Mouse (Mus musculus) megakaryocyte-erythroid progenitor cell, adult 5-6 weeks (primary cell): ENCODE measurements around the gene F2. TPM values are rescaled to one million over a fixed set of nuclear protein-coding genes. Genes with fewer than 3 reads are reported as not detected.
"Not testable (repeated sequence)": the region's sequence is repeated elsewhere in the genome, so short reads cannot be mapped to it uniquely, and the experiment has no call there.

ENCODE experiments used
- ATAC-seq: replicated peaks from 2 replicates; pipeline ENCODE4 v1.8.0; 2016; ENCODE audit warnings: mild to moderate bottlenecking, inconsistent platforms; ENCODE audit not compliant: severe bottlenecking, poor library complexity, low FRiP score, low TSS enrichment
- total RNA-seq, 2 experiments: library from RNA; stranded (forward) in 1 of 2; stranded (reverse) in 1 of 2; fragments of 200-1000, 215-1000 nt in 1 of 2; fragments of >200 nt in 1 of 2; fragmentation: Nextera tagmentation in 1 of 2; gene quantifications; 2 replicates each; pipeline ENCODE4 v1.2.3; 2014 to 2017

Gene F2
- total RNA-seq, 2 experiments from 2014 or later: 0.83 TPM; not detected in 1

DNA sequence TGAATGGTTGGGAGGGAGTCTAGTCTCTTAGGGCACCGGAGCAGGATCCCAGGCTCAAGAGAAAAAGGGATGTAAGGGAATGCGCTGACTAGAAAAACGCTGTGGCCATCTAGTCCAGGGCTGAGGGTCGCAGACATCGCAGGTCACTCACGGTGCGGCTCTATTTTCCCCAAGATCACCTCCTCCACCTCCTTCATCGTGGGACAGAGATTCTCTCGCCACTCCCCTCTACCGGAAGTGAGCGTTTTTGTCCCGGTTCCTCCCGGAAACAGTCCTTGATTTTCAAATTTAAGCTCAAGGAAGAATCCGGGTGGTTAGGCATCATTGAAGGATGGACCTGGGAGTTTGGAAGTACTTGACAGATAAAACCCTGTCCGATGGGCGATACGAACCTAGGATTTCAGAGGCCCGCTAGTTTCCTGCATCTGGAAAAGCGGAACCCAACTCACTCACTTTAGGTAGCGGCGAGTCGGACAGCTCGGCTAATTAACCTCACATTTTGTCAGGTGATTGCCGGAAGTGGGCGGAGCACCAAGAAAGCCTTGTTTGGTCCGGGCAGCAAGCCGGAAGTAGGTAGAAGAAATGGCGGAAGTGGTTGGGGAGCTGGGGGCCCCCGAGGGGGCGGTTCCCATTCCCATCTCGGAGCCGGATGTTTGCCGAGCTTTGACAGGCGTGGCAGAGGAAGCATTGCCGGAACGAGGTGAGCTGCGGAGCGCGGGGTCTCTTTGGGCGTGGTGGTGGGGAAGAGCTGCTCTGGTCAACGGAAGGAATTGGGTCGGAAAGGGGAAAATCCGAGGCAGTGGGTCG, 13.5 kb upstream of the F2 start, which contains the start of the genes Zfp408 and Arhgap1:
Gene Zfp408 (minus strand): TSS at position 239 of the 807 bp plus-strand sequence.
Gene Arhgap1 (plus strand): TSS at position 308 of the 807 bp plus-strand sequence.
- ATAC-seq: peak; percentile 90

DNA sequence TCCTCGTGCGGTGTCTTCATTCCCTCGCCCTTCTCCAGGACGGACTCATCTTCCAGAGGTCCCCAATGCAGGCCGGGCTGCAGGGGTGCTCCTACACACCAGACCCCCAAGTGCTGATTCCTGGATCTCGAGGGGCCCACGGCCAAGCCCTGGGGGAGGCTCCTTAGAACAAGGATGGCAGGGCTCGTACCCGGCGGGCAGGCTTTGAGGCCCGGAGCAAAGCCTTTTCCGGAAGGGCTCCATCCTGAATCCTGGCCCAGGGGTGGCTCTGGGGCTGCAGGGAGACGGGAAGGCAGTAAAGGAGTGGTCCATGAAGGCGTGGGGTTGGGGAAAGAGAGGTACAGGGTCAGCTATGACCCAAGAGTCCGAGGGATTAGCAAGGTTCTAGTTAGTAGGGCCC, 12.9 kb upstream of the F2 start:
- ATAC-seq: no peak

DNA sequence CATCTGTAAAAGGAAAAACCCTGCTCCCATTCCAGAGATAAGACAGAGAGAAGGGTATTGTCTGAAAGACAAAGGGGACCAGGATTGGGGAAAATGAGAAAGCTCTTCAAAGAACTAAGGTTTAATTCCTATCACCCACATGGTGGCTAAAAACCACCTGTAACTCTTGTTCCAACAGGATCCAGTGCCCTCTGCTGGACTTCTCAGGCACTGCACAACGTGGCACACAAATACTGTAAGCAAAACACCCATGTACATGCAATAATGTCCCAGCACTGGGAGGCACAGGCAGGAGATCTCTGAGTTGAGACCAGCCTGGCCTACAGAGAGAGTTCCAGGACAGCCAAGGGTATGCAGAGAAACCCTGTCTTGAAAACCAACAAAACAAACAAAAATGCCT, 10.5 kb upstream of the F2 start:
- no peak for ATAC-seq

- ATAC-seq: no peak
These were observed 9.6 kb upstream of the F2 start for GRCm38 (mm10) chr2:91645811-91646210.

GRCm38 (mm10) chr2:91645354-91645753, 9.1 kb upstream of the F2 start:
- no peak for ATAC-seq

DNA sequence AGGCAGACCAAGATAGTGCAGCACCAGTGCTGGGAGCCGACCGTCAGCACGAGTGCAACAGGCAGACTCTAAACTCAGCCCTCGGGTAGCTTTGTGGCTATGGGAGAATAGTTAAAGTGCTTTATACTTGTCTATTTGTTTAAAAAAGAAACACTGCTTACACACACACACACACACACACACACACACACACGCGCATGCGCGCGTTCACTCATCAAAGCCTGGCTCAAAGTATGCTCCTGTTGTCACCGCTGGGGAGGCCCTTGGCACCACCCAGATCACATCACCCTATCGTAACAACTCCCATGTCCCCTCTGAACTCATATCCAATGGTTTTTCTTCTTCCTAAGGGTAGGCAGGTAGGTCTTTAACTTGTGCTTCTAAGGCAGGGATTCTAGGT, 7.8 kb upstream of the F2 start:
- no peak for ATAC-seq

DNA sequence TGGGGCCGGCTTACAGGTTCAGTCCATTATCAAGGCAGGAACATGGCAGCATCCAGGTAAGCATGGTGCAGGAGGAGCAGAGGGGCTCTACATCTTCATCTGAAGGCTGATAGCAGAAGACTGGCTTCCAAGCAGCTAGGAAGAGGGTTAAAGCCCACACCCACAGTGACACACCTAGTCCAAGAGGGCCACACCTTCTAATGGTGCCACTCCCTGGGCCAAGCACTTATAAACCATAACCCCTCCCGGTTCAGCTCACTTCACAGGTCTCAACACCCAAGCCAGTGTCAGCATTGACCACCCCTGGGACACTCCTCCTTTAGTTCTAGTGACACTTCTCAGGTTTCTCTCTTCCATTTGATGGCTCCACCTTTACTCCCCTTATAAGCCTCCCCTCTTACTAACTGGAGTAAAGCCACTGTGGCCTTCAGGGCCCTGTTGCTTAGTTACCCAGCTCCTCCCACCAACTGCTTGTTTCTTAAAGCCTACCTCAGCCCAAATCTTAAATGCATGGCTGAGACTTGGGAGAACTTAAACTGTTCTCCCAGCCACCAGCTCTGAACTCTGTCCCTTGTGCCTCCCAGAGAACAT, 6.7 kb upstream of the F2 start:
- ATAC-seq: peak; percentile 21

GRCm38 (mm10) chr2:91638931-91639330, 2.7 kb upstream of the F2 start:
- no peak for ATAC-seq

- ATAC-seq: peak; percentile 66
These were observed 619 bp upstream of the F2 start for GRCm38 (mm10) chr2:91636727-91637338.

- ATAC-seq: no peak
These were observed 728 bp downstream of the F2 start for GRCm38 (mm10) chr2:91635486-91635885.

- peak; percentile 87 for ATAC-seq
These were observed 1.4 kb downstream of the F2 start for GRCm38 (mm10) chr2:91634841-91635240.

DNA sequence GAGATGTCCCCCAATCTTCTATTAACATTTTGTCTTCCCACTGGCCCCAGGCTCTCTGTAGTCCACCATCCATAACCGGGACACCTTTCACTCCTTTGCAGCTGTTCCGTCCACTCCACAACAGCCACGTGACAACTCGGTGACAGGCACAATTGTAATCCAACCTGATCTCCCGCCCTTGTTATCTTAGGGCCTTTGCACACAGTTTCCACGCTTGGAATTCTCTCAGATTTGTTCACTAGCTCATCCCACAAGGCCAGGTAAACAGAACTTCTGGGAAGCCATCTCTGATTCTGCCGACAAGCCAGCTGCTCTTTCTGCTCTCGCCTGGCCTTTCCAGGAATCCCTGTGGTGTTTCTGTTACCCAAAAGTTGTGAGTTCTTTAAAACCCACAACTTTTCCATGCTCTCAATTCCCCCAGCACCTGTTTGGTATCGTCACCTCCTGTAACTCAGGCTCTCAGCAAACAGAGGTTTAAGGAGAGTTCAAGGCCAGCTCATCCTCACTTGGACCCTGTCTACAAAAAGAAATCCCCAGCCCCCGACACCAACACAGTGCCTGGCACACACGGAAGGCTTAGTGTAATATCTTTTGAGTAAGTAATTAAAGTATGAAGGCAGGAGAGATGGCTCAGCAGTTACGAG, 2.8 kb downstream of the F2 start:
- no peak for ATAC-seq

DNA sequence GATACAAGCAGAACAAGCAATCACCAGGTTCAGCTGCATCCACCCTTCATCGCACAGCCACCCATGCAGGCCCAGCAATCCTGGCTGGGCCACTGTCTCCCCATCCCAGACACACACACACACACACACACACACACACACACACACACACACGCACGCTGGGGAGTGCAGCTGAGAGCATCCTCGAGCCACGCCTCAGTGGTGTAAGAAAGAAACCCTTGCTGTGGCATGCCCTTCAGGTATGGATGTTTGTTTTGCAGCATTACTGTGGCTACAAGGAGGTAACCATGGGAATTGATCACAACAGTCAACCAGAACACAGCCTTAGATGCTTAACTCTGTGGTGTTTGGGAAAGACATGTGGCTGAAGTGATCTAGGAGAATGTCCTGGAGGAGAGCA, 3.9 kb downstream of the F2 start:
- no peak for ATAC-seq

DNA sequence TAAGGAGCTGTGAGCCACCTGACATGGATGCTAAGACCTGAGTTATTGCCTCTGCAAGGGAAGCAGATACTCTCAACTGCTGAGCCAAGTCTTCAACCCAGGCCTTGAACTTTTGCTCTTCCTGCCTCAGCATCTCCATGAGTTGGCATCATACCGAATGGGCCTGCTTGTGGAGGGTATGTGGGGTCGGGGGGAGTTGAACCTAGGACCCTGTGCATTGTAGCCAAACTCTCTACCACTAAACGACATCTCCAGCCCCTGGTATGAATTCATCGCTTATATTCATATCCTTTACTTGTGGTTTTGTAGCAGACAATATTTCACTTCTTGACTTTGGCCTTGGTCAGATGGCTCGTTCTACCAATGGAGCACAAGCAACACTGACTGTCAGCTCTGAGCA, 4.4 kb downstream of the F2 start:
- ATAC-seq: no peak

GRCm38 (mm10) chr2:91630384-91630783, 5.8 kb downstream of the F2 start:
- no peak for ATAC-seq

- no peak for ATAC-seq
These were observed 6.5 kb downstream of the F2 start for GRCm38 (mm10) chr2:91629682-91630081.

DNA sequence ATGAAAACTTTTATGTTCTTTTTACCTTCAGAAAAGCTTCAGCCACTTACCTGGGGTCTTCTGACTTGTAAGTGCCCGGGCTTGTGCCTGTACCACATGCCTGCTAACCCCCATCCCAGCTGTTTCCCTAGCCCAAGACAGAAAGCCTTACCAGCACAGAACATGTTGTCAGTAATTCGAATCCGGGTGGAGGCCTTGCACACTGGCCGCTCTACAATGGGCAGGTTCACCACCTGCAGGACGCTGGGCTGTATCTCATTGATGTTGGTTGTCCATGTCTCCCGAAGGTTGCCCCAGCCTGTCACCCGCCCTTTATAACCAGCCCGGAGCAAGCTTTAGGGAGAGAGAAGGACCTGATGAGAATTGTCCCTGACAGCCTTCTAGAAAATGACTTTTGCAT, 8.0 kb downstream of the F2 start:
- ATAC-seq: no peak

DNA sequence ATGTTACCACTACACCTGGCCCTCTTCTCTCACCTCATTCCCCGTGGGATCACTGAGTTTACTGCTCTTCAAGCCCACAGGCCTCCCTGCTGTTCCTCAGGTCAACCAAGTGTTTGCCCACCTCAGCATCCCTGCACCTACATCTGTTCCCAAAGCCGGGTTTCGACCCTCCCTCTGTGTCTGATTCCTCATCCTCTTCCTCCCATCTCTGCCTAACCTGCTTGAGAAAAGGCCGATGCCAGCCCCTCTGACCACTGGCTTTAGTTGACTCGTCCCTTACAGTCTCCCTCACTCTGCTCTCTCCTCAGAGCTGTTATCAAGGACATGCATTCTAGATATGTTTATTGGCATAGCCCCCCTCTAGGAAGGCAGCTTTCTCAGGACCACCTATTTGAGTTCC, 8.7 kb downstream of the F2 start:
- ATAC-seq: no peak

GRCm38 (mm10) chr2:91623366-91623765, 12.8 kb downstream of the F2 start:
- ATAC-seq: not testable (repeated sequence)

- ATAC-seq: no peak
These were observed 13.9 kb downstream of the F2 start for GRCm38 (mm10) chr2:91622356-91622755.
